Mouse (Mus musculus) kidney, adult 2 months (tissue): ENCODE results near the gene Rybp.

Experiments used
- CTCF ChIP-seq: fragments of 200-500 bp; conservative IDR thresholded peaks from 2 replicates; pipeline ENCODE4 v1.5.1; 2011; ENCODE audit warnings: low read depth, mild to moderate bottlenecking, control low read depth, low read length, moderate library complexity, mixed read lengths; ENCODE audit not compliant: insufficient read depth, insufficient read length
- POLR2A ChIP-seq: fragments of 200-500 bp; IDR thresholded peaks from one replicate; pipeline ENCODE4 v1.6.1; 2011; ENCODE audit warnings: low read depth, low read length, control low read depth

DNA sequence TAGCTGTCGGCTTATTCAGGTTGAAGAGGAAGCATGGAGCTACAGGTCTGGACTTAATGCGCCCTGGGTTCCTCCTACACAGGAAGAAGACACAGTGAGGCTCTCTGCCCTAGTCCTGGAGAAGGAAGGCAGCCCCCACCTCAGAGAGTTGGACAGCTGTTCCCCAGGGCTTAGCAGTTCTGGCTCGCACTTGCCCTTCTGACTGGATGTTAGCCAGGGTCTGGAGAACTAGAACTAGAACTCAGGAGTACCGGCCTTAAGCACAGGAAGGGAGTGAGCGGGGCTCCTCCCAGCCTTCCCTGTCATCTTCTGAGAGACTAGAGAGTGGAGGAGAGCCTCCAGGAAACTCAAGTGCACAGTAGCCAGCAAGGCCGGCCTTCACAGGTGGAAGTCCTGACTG lies 71.5 kb downstream of the Rybp start:
- no peak for TF ChIP-seq POLR2A
- no peak for TF ChIP-seq CTCF
